In genomic region chr19:38627075-38627768, GRCm38 (mm10) we compare ENCODE assay signal across 24 mouse cellular contexts.
DNase-seq lines count a peak whose midpoint lies in the region; ATAC-seq and TF ChIP-seq lines count a peak whose summit lies in the region.
"Had no signal": no experiment of that assay in that cellular context is flagged by ENCODE, and none has a peak within 500 bp of the region (broad histone marks: within the 10 kb centered on the region; RNA-seq: fewer than 3 reads in every experiment).

No protein-coding gene starts in this region.

- ATAC-seq in heart, embryonic 14.5 days (ENCODE audit: insufficient number of reproducible peaks, insufficient read depth, low FRiP score, low read depth): no peak
- no peak for ATAC-seq in stomach, postnatal 0 days (ENCODE audit: low FRiP score, low TSS enrichment)
- ATAC-seq: forebrain, embryonic 16.5 days; hindbrain, embryonic 16.5 days; intestine, embryonic 16.5 days; liver, embryonic 12.5 days; midbrain, embryonic 15.5 days had no signal

- intact Hi-C loops in heart, postnatal 14 days (cut with DNase I): no loop called here
- intact Hi-C loops in left cerebral cortex, postnatal 10 days (cut with DNase I): no loop called here

- no peaks in the 10 kb centered on the region for H3K9me3 ChIP-seq in heart, embryonic 14.5 days (ENCODE audit: control insufficient read depth, low read length)
- H3K9me3 ChIP-seq in stomach, postnatal 0 days (ENCODE audit: control insufficient read depth, low read length): no peaks in the 10 kb centered on the region
- H3K9me3 ChIP-seq: kidney, embryonic 15.5 days; limb, embryonic 13.5 days; liver, embryonic 12.5 days; midbrain, embryonic 15.5 days; neural tube, embryonic 12.5 days had no signal

- no peaks in the 10 kb centered on the region for H3K27me3 ChIP-seq in heart, embryonic 14.5 days (ENCODE audit: control insufficient read depth, insufficient read depth, low read length)
- H3K27me3 ChIP-seq in stomach, postnatal 0 days (ENCODE audit: control insufficient read depth, insufficient read depth, low read length): no peaks in the 10 kb centered on the region
- H3K27me3 ChIP-seq: kidney, embryonic 15.5 days; limb, embryonic 13.5 days; liver, embryonic 12.5 days; midbrain, embryonic 15.5 days; neural tube, embryonic 12.5 days had no signal

- TF ChIP-seq CTCF in stomach, postnatal 0 days (IDR thresholded peaks at IDR 0.05; ENCODE audit: low read depth): no peak

- no peak overlapping the region for H3K9ac ChIP-seq in heart, embryonic 14.5 days (ENCODE audit: low read length)
- H3K9ac ChIP-seq in stomach, postnatal 0 days (ENCODE audit: low read length): no peak overlapping the region
- H3K9ac ChIP-seq: kidney, embryonic 15.5 days; limb, embryonic 13.5 days; liver, embryonic 12.5 days; midbrain, embryonic 15.5 days; neural tube, embryonic 12.5 days had no signal

- H3K36me3 ChIP-seq in heart, embryonic 14.5 days (ENCODE audit: control insufficient read depth, insufficient read depth, low read length): no peaks in the 10 kb centered on the region
- no peaks in the 10 kb centered on the region for H3K36me3 ChIP-seq in stomach, postnatal 0 days (ENCODE audit: control insufficient read depth, insufficient read depth, low read length)
- H3K36me3 ChIP-seq: kidney, embryonic 15.5 days; limb, embryonic 13.5 days; liver, embryonic 12.5 days; midbrain, embryonic 15.5 days; neural tube, embryonic 12.5 days had no signal

- no peak for DNase-seq in heart, postnatal 14 days
- peak; percentile 21 for DNase-seq in retina, postnatal 1 day
- DNase-seq in retina, embryonic 14.5 days (ENCODE audit: low spot score): no peak
- DNase-seq in lung, postnatal 14 days: peak; percentile 50
- no peak for DNase-seq in stomach, postnatal 0 days (ENCODE audit: low spot score)
- DNase-seq in left cerebral cortex, postnatal 10 days (ENCODE audit: extremely low spot score in 1 of 2, low spot score in 2 of 2): no peak
- DNase-seq: adrenal gland, postnatal 25 days; cerebellum, adult 9-10 months; gastrocnemius, postnatal 14 days; heart, adult 18-20 months; kidney, postnatal 36 days; right cerebral cortex, postnatal 4 days; thymus, adult 18-20 months; thymus, postnatal 36 days had no signal

- H3K4me3 ChIP-seq in heart, embryonic 14.5 days (ENCODE audit: control insufficient read depth in 1 of 2, insufficient read depth in 1 of 2, low read depth in 1 of 2, low read length in 2 of 2): no peak overlapping the region
- no peak overlapping the region for H3K4me3 ChIP-seq in stomach, postnatal 0 days (ENCODE audit: low read depth, low read length)
- H3K4me3 ChIP-seq: kidney, embryonic 15.5 days; limb, embryonic 13.5 days; liver, embryonic 12.5 days; midbrain, embryonic 15.5 days; neural tube, embryonic 12.5 days had no signal

- 51% methylated on average over 9 of the region's 9 CpGs for WGBS in heart, embryonic 14.5 days
- 63% methylated on average over 9 of the region's 9 CpGs for WGBS in stomach, postnatal 0 days

- no peak for TF ChIP-seq EP300 in stomach, postnatal 0 days (optimal IDR thresholded peaks at IDR 0.05)

- peaks cover 4 to 20% of the 10 kb centered on the region in 2 experiments for H3K4me1 ChIP-seq in heart, embryonic 14.5 days (ENCODE audit: control insufficient read depth in 2 of 2, insufficient read depth in 2 of 2, low read length in 2 of 2)
- no peaks in the 10 kb centered on the region for H3K4me1 ChIP-seq in stomach, postnatal 0 days (replicated peaks; ENCODE audit: control insufficient read depth, insufficient read depth)
- H3K4me1 ChIP-seq: kidney, embryonic 15.5 days; liver, embryonic 12.5 days; midbrain, embryonic 15.5 days; neural tube, embryonic 12.5 days had no signal

- H3K4me2 ChIP-seq in heart, embryonic 14.5 days (ENCODE audit: low read length): 0 out of 2 replicates have a peak overlapping the region, but pooled peaks have one; percentile 6
- H3K4me2 ChIP-seq in stomach, postnatal 0 days (replicated peaks; ENCODE audit: low read depth): no peak overlapping the region
- H3K4me2 ChIP-seq: kidney, embryonic 15.5 days; limb, embryonic 13.5 days; liver, embryonic 12.5 days; midbrain, embryonic 15.5 days; neural tube, embryonic 12.5 days had no signal

- no peak overlapping the region; a peak in 1 of 4 replicates for H3K27ac ChIP-seq in heart, embryonic 14.5 days (replicated peaks in 1 of 2; ENCODE audit: control insufficient read depth in 1 of 2, insufficient read depth in 1 of 2, low read depth in 2 of 2, low read length in 2 of 2)
- no peak overlapping the region for H3K27ac ChIP-seq in stomach, postnatal 0 days (replicated peaks)
- H3K27ac ChIP-seq: kidney, embryonic 15.5 days; limb, embryonic 13.5 days; liver, embryonic 12.5 days; macrophage; midbrain, embryonic 15.5 days; neural tube, embryonic 12.5 days had no signal

Comparison
In these comparisons a context has a peak if more than half of its experiments do, and no peak if none do; other contexts are left out.
1. DNase-seq: peak in retina, postnatal 1 day (single experiment) and lung, postnatal 14 days (single experiment); none in heart, postnatal 14 days (0 of 2), retina, embryonic 14.5 days (single experiment), stomach, postnatal 0 days (single experiment) and left cerebral cortex, postnatal 10 days (0 of 2).